8 mouse cellular contexts compared by ENCODE assay signal in genomic region chr2:19553821-19554592, GRCm38 (mm10). TPM values are rescaled to one million over a fixed set of nuclear protein-coding genes. Genes with fewer than 3 reads are reported as not detected.
A peak's percentile ranks its signal among the peaks of the same experiment; 100 is the strongest.
DNase-seq lines count a peak whose midpoint lies in the region; ATAC-seq and TF ChIP-seq lines count a peak whose summit lies in the region.

4921504E06Rik (minus strand) TSS chr2:19553914.

- no peaks in the 10 kb centered on the region for H3K36me3 ChIP-seq in E14TG2a.4 (ENCODE audit: insufficient read depth, low read length)
- H3K36me3 ChIP-seq in neural tube, embryonic 15.5 days: no peaks in the 10 kb centered on the region
- H3K36me3 ChIP-seq in testis, adult 2 months (ENCODE audit: control insufficient read depth, insufficient read depth, low read length): no peaks in the 10 kb centered on the region

- WGBS in lung, adult 2 months: 1% methylated on average over 27 of the region's 27 CpGs
- 1% methylated on average over 24 of the region's 27 CpGs for WGBS in neural tube, embryonic 15.5 days

- peaks cover 41% of the 10 kb centered on the region for H3K27me3 ChIP-seq in E14TG2a.4 (ENCODE audit: insufficient read depth, low read length)
- no peaks in the 10 kb centered on the region for H3K27me3 ChIP-seq in neural tube, embryonic 15.5 days (replicated peaks)
- no peaks in the 10 kb centered on the region for H3K27me3 ChIP-seq in testis, adult 2 months (ENCODE audit: control insufficient read depth, insufficient read depth, low read length)

- H3K9ac ChIP-seq in neural tube, embryonic 15.5 days (replicated peaks): peak within 1 kb of the TSS; percentile 38; the same call in 1 of the 2 replicates

- H3K9me3 ChIP-seq in E14TG2a.4 (ENCODE audit: low read length): no peaks in the 10 kb centered on the region
- H3K9me3 ChIP-seq in neural tube, embryonic 15.5 days (replicated peaks): no peaks in the 10 kb centered on the region

- H3K4me1 ChIP-seq in E14TG2a.4 (replicated peaks; ENCODE audit: low read depth, low read length): peaks cover 20% of the 10 kb centered on the region
- H3K4me1 ChIP-seq in lung, adult 2 months (ENCODE audit: control insufficient read depth, insufficient read depth, low read length): no peaks in the 10 kb centered on the region; the same call in 1 of the 2 replicates
- H3K4me1 ChIP-seq in neural tube, embryonic 15.5 days: peaks cover 19% of the 10 kb centered on the region
- H3K4me1 ChIP-seq in testis, adult 2 months (ENCODE audit: control insufficient read depth, insufficient read depth, low read length): peaks cover 7% of the 10 kb centered on the region

- peak; percentile 37 to 44 for DNase-seq in cerebellum, adult 18-20 months
- peak; percentile 80 to 86 for DNase-seq in layer of hippocampus, adult 8-10 months (ENCODE audit: low spot score in 2 of 2)
- peak; percentile 73 for DNase-seq in lung, adult 2 months

- H3K4me2 ChIP-seq in neural tube, embryonic 15.5 days: peak within 1 kb of the TSS; percentile 79

- peak within 1 kb of the TSS; percentile 69 for H3K4me3 ChIP-seq in E14TG2a.4 (replicated peaks; ENCODE audit: low read length)
- H3K4me3 ChIP-seq in lung, adult 2 months (replicated peaks; ENCODE audit: extremely low read depth, low read depth, low read length): peak within 1 kb of the TSS; percentile 57
- peak within 1 kb of the TSS; percentile 43 for H3K4me3 ChIP-seq in neural tube, embryonic 15.5 days (replicated peaks)
- H3K4me3 ChIP-seq in testis, adult 2 months (ENCODE audit: control insufficient read depth, low read depth, low read length): peak within 1 kb of the TSS; percentile 90

- peak; percentile 91 for ATAC-seq in frontal cortex, adult (ENCODE audit: low TSS enrichment)
- peak; percentile 81 to 95 for ATAC-seq in hematopoietic stem cell, adult 5-6 weeks (replicated peaks in 1 of 2; ENCODE audit: insufficient read depth in 1 of 2, low FRiP score in 2 of 2, low TSS enrichment in 1 of 2, low read depth in 1 of 2, poor library complexity in 2 of 2, severe bottlenecking in 2 of 2)
- ATAC-seq in neural tube, embryonic 15.5 days (ENCODE audit: low FRiP score): peak; percentile 94

- peak within 1 kb of the TSS; percentile 76 for H3K27ac ChIP-seq in neural tube, embryonic 15.5 days (replicated peaks)
- H3K27ac ChIP-seq in testis, adult 2 months (ENCODE audit: control insufficient read depth, insufficient read depth, low read depth, low read length): peak within 1 kb of the TSS; percentile 49

- no peak for TF ChIP-seq CTCF in E14TG2a.4 (conservative IDR thresholded peaks at IDR 0.05; ENCODE audit: low read length)
- no peak for TF ChIP-seq CTCF in lung, adult 2 months (IDR thresholded peaks at IDR 0.05; ENCODE audit: insufficient read depth, low read length)
- no peak for TF ChIP-seq CTCF in testis, adult 2 months (IDR thresholded peaks at IDR 0.05; ENCODE audit: control insufficient read depth, insufficient read depth, insufficient replicate concordance, low read depth, low read length)

- 0 out of 2 replicates have a peak, but pooled peaks have one; percentile 14 for TF ChIP-seq POLR2A in lung, adult 2 months (IDR thresholded peaks at IDR 0.05; ENCODE audit: borderline replicate concordance, extremely low read depth, low read depth, low read length)
- peak; percentile 57; the same call in 1 of the 2 replicates for TF ChIP-seq POLR2A in testis, adult 2 months (IDR thresholded peaks at IDR 0.05; ENCODE audit: control insufficient read depth, low read depth, low read length)

RNA-seq across cellular contexts. Expression of gene 4921504E06Rik, which starts in this region (rescaled TPM):
- not detected in 2 replicates for total RNA-seq in hematopoietic stem cell, adult 5-6 weeks (2017)
- not detected for total RNA-seq in layer of hippocampus, adult 8-10 months (2022)
- polyA plus RNA-seq in lung, adult 2 months (2012; rRNA removed): not detected in 2 replicates
- polyA plus RNA-seq in neural tube, embryonic 15.5 days (2015; fragmentation: Nextera tagmentation; extraction: Ambion mirVana): not detected in 2 replicates
- polyA plus RNA-seq in testis, adult 2 months (2012; rRNA removed): 10.4 and 12.3 TPM in 2 replicates

Comparison
In these comparisons a context has a peak if more than half of its experiments do, and no peak if none do; other contexts are left out.
1. Peak in every context shown above with its lines: DNase-seq, ATAC-seq, H3K4me3 ChIP-seq and H3K27ac ChIP-seq.
2. RNA of gene 4921504E06Rik (polyA plus RNA-seq): 10.4 to 12.3 TPM in testis, adult 2 months; not detected in lung, adult 2 months and not detected in neural tube, embryonic 15.5 days; every median in the first group is over 10 times any median in the second.
3. Peak in ATAC-seq in hematopoietic stem cell, adult 5-6 weeks; RNA of the gene not detected or under 1 TPM.
4. Peak in DNase-seq in layer of hippocampus, adult 8-10 months; RNA of the gene not detected or under 1 TPM.
5. Peak in DNase-seq and H3K4me3 ChIP-seq in lung, adult 2 months; RNA of the gene not detected or under 1 TPM.
6. Peak in ATAC-seq, H3K4me3 ChIP-seq, H3K27ac ChIP-seq, H3K9ac ChIP-seq and H3K4me2 ChIP-seq in neural tube, embryonic 15.5 days; RNA of the gene not detected or under 1 TPM.